Mouse (Mus musculus): ENCODE measurements at regions not wholly inside any gene's neighbourhood (a gene's known extent, or its start where the extent isn't known, plus 50 kb on each side); places are given as distances from the start of the nearest gene placed in this dataset.

DNA sequence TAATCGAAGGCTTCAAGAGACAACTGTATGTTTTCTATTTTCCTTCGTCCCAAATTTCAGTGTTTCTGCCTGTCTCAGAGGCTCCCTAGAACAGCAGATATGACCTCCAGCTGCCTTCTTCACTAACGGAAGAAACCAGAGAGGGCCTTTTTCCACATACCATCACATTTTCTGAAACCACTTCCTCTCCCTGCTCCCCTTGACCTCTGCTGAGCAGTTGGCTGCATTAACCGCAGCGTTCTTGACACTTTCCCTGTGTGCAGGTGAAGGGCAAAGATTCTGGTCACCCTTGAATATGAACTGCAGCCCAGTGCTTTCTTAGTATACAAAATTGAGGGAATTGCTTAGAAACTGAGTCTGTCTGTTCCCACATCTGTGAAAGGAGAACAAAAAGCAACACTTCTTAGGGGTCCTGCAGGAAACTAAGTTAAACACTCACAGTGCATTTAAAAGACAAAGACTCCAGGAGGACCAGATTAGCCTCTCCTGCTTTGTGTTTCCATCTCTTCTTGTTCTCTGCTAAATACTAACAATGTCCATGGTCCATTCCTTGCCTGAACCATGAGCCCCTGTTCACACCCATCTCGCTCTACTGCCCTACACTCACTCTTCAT is 98.4 kb downstream of the Akap11 start:
- DNase-seq (ENCODE audit: low read depth, low spot score), result no peak

DNA sequence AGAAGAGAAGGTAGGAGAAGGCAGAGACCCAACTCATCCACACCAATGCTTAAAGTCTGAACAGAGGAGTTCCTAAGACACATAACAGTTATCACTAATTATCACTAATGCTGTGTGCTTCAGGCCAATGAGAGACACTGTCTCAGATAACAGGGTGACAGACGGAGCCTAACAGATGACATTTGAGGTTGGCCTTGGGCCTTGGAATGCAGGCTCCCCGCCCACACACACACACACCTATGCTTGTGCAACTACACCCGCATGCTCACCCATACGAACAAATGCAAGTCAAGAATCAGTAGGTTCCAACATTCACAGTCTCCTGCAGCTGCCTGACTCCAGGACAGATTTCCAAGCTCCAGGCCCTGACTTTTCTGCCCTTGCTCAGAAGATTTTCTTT is 100.0 kb downstream of the Akap11 start:
- no peak for DNase-seq (ENCODE audit: low read depth, low spot score)

DNA sequence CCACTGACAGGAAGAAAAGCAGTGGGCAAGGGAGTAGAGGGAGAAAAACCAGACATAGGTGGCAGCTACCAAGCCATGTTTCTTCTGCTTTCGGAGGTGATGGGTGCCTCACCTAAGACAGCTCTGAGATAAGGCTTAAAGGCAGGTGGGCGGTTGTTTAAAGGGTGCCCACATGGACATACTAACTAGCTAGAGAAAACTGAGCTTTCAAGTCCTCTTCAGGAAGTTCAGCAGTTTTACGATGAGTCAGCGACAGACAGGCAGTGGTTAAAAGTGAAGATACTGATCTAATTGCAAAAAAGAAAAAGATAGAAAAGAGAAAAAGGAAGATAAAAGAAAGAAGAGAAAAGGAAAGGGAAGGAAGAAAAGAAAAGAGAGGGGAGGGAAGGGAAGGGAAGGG is 100.6 kb downstream of the Akap11 start:
- DNase-seq (ENCODE audit: low read depth, low spot score), result no peak

- DNase-seq (ENCODE audit: low read depth, low spot score), result no peak
Observed at GRCm38 (mm10) chr14:78435561-78435960, 101.0 kb downstream of the Akap11 start.

GRCm38 (mm10) chr14:78434753-78435152 is 101.9 kb downstream of the Akap11 start:
- no peak for DNase-seq (ENCODE audit: low read depth, low spot score)

DNA sequence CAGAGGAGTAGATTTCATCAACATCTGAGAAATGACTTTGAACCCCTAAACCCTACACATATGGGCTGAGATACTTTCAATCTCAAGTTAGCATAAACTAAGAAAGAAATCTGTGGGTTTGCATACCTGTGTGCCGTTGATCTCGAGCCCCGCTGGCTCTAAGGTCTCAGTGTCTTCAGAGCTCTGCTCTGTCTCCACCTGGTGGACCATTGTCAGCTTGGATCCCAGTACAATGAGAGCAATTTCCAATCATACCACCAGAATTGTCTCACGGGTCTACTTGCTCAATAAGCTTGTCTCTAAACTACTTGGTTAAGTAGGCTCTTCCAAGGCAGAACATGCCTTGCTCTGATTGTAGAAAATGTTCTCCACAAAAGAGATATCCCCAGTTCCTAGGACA is 102.5 kb downstream of the Akap11 start:
- DNase-seq (ENCODE audit: low read depth, low spot score), result no peak

DNA sequence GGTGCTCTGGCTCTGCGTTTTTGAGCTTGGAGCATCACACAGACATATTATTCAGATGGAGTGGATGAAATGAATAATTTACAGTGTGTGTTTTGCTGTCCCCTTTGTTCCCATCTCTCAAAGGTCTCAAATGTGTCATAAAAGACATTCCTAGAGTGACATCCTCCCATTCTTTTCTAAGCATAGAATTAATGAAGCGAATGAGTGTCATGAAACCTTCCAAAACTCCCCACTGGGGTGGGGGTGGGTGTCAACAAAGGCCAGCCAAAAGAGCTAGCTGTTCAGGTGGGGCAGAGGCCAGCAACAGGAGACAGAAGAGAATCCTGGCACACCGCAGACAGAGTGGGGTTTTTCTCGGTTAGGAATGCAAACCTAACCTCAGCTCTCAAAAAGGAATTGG is 104.1 kb downstream of the Akap11 start:
- no peak for DNase-seq (ENCODE audit: low read depth, low spot score)

DNA sequence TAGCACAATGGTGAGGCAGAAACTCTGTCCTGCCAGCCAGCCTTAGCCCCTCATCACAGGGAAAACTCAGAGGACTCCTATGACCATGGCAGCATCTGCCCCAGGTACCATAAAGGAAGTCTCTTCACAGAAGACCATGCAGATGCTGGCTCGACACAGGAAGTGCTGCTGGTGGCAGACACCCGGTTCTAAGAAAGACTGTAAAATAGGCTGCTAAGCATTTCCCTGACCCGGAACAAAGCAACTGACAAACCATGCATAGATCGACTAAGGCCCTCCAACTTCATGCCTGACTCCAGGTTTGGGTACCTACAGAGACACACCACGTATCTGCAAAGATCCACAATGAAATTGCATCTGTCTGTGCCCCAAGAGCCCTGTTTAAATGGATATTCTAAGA is 104.7 kb downstream of the Akap11 start:
- no peak for DNase-seq (ENCODE audit: low read depth, low spot score)

DNA sequence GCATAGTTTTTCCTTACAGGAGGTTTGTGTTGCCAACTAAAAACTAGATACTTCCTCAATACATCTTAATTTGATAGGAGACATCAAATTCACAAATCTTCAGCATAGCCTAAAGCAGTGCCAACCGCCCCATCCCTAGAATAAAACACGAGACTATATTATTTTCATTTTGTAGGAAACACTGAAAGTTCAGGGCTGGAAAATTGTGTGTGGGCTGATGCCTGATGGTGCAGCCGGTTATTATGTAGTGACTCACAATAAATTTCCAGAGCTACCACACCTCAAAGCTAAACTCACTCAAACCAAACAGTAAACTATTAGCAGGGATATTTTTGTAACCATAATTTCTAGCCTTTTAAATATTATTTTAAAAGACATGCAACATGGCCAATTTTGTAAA is 105.2 kb downstream of the Akap11 start:
- DNase-seq (ENCODE audit: low read depth, low spot score), result no peak

- DNase-seq (ENCODE audit: low read depth, low spot score), result no peak
Observed at GRCm38 (mm10) chr14:78428233-78429019, 108.2 kb downstream of the Akap11 start.

DNA sequence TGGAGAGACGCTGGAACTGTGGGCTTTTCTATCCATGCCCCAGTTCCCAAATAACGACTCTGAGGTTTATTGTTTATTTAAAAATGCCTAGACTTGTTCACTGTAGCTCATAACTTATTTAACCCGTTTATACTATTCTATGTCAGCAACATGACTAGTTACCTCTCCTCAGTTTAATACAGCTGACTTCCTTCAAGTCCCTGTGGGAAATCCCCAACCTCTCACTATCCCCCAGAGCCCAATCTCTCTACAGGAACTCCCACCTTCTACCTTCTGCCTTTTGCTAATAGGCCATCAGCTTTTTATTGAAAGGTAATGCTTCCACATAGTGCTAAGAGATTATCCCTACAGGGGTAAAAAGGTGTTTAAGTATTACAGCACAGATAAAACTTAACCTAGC is 109.5 kb downstream of the Akap11 start:
- no peak for DNase-seq (ENCODE audit: low read depth, low spot score)

GRCm38 (mm10) chr14:78422601-78423000 is 114.0 kb downstream of the Akap11 start:
- DNase-seq (ENCODE audit: low read depth, low spot score), result no peak

- no peak for DNase-seq (ENCODE audit: low read depth, low spot score)
Observed at GRCm38 (mm10) chr14:78420966-78421365, 113.1 kb upstream of the Tnfsf11 start.

- DNase-seq (ENCODE audit: low read depth, low spot score), result no peak
Observed at GRCm38 (mm10) chr14:78420176-78420575, 112.3 kb upstream of the Tnfsf11 start.

DNA sequence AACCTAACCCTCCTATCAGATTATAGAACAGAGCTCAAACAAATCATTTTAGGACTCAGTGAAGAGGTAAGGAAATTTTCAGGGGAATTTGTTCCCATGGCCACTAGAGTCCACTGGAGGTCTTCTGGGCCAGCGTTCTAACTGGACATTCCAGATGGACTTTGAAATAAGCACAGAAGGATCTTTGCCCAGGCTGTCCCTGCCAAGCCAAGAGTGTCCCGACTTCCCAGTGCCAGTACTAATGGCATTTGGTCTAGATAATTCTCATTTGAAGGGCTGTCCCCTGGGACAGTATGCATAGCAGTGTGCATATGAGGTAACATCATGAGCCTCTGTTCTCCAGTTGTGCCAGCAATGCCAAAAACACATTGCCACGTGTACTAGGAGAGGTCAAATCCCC is 97.7 kb upstream of the Tnfsf11 start:
- no peak for DNase-seq (ENCODE audit: low read depth, low spot score)

DNA sequence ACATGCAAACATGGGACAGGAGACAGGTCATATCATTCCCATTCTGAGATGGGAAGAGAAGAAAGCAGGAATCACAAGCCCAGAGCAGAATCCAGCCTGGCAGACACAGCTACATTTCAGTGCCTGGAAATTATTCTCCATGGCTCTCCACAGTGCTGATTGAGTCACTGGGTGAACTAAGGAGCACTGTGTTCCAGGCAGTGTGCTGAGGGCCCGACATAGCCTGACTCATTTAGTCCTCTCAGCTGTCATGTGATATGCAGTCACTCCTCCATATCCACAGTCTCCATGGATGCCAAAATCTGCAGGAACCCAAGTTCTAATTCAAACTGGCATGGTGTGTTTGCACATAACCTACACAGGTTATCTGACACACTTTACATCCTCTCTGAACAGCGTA is 90.1 kb upstream of the Tnfsf11 start:
- DNase-seq (ENCODE audit: low read depth, low spot score), result no peak

- no peak for DNase-seq (ENCODE audit: low read depth, low spot score)
Observed at GRCm38 (mm10) chr14:78395631-78396030, 87.8 kb upstream of the Tnfsf11 start.

GRCm38 (mm10) chr14:78387011-78387410 is 79.2 kb upstream of the Tnfsf11 start:
- no peak for DNase-seq (ENCODE audit: low read depth, low spot score)

- DNase-seq (ENCODE audit: low read depth, low spot score), result no peak
Observed at GRCm38 (mm10) chr14:78384370-78384769, 76.5 kb upstream of the Tnfsf11 start.

DNA sequence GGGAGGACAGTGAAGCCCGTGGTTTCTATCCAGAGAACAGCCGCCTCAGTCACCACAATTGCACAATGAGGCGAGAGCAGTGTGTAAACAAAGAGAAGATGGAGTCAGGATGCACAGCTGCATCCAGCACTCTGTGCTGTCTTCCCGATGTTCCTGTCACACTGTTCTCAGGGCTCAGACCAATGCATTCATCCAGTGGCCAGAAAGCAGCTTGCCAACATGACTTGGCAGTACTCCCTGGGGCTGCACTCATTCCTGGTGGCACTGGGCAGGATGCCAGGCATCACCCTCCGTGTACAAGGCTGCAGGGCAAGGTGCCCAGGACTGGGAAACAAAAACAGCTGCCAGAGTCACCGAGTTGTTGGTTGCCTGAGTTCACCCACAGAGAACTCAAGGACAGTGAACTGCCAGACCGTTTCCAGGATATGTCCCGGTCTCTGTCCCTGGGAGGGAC is 75.4 kb upstream of the Tnfsf11 start:
- DNase-seq (ENCODE audit: low read depth, low spot score), result peak; percentile 38

GRCm38 (mm10) chr14:78380011-78380410 is 72.2 kb upstream of the Tnfsf11 start:
- no peak for DNase-seq (ENCODE audit: low read depth, low spot score)

DNA sequence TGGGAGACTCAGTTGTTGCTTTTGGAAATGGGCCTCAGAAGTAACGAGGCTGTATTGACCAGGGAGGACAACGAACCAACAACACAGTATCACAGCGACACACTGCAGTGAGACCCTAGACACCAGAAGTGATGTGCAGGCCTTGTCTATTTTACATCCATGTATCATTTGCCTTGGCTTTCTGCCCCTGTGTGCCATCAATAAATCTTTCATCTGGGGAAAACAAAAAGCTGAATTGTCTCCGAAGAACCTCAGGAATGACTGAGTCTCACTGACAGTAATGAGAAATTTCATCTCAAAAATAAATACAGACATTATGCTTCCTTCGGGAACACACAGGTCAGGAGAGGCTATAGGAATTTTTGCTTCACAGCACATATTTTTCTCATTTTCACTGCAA is 68.7 kb upstream of the Tnfsf11 start:
- no peak for DNase-seq (ENCODE audit: low read depth, low spot score)

GRCm38 (mm10) chr14:78375746-78376495 is 68.1 kb upstream of the Tnfsf11 start:
- no peak for DNase-seq (ENCODE audit: low read depth, low spot score)

Measured in retina, adult 2 months (tissue).